Mouse (Mus musculus) heart, postnatal 14 days (tissue): ENCODE measurements at regions not wholly inside any gene's neighbourhood (a gene's known extent, or its start where the extent isn't known, plus 50 kb on each side); places are given as distances from the start of the nearest gene placed in this dataset.

ENCODE experiments used
- DNase-seq, 2 experiments: peaks; one replicate each; pipeline ENCODE4 v3.0.0; 2021 to 2022
- intact Hi-C: fragments of 180-260 bp; cut with DNase I; formaldehyde crosslinking; loops from one replicate; pipeline ENCODE4 v1.15.1; 2025

DNA sequence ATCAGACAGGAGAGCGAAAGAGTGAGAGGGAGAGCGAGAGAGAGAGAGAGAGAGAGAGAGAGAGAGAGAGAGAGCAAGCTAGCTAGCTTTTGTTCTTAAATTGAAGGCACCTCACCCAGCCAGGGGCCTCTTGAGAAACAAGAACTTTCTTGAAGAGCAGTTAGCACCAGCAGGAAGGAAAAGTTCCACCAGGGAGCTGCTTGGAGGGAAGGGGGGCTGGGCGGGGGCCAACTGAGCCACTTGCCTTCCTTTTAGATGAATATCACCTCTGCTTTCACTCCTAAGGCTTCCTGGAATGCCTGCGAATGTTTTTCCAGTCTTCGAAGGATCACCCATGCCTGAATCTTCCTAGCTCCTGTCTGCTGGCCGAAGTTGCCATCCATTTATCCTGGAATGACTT, 118.0 kb upstream of the Tgfbr2 start:
- intact Hi-C loops: no loop called here
- DNase-seq: peak in 1 of 2 experiments; percentile 21

DNA sequence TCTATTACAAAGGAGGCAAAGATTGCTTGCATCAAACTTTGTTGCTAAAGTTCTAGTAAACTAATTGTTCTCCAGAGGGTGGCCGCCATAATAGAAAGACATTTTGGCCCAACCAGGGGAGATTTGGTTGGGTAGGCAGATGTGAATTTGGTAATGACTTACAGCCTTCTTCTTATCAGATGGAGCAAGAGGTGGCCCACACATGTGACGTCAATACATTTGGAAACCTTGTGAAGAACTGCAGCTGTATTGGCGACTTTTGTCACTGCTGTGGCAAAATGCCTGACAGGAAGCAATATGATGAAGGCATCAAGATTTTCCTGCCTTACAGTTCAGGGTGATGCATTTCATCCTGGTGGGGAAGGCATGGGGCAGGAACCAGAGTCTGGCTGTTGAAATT, 116.5 kb upstream of the Tgfbr2 start:
- DNase-seq: no peak
- intact Hi-C loops: no loop called here

DNA sequence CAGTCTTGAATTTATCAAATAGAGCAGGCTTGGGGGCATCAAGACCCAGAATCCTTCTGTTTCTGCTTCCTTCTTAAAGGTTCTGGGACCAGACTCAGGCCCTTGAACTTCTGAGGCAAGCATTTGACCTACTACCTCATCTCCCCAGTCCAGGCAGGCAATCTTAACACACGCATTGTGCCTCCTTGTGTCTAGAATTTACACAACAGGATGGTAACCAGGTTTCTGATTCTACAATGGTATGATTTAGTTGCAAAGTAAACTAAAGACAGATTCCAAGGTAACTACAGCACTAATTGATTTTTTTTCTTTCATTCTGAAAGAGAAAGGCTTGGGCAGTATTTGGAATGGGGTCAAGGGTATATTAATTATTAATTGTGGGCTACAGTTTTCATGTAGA, 115.7 kb upstream of the Tgfbr2 start:
- intact Hi-C loops: no loop called here
- no peak for DNase-seq

GRCm38 (mm10) chr9:116285691-116286431, 110.7 kb upstream of the Tgfbr2 start:
- intact Hi-C loops: no loop called here
- no peak for DNase-seq

- intact Hi-C loops: no loop called here
- no peak for DNase-seq
Measured at GRCm38 (mm10) chr9:116283790-116284526, 108.8 kb upstream of the Tgfbr2 start.

- peak; percentile 58 to 71 for DNase-seq
Measured at GRCm38 (mm10) chr9:116281654-116282053, 106.5 kb upstream of the Tgfbr2 start.

DNA sequence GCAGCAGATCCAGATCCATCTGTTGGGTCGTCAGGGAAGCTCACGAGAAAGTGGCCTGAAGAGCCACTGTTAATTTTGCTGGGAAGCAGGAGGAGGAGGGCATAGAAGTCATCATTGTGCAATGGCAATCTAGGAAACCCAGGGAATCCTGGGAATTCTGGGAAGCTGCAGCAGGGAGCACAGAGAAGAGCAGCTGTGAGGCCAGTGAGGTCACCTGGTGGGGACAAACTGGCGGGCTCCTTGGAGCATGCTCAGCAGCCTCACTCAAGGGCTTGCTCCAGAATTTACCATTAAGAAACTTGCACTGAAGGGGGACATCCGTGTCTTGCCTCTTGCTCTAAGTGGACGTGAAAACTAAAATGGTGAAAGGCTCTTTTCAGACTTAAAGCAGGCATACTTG, 105.0 kb upstream of the Tgfbr2 start:
- DNase-seq: no peak

More at GRCm38 (mm10) chr9:116281654-116282053, 106.5 kb upstream of the Tgfbr2 start:
- intact Hi-C loops: no loop called here

DNA sequence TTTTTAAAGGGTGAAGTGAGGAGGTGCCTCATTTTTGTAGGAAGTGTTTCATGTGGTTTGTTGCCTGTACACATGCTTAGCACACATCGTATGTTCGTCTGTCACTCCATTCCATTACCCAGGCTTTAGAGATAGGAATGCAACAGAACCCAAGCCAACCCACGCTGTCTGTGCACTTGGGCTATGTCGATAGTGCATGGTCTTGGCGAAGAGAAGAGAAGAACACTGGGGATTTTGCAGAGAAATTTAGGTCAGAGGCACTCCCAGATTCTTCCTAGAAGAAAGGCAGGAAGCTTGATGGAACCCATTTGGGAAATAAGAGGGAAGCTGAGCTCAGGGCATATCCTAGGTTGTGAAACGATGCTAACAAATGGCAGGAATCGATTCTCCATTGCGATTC, 103.7 kb upstream of the Tgfbr2 start:
- DNase-seq: no peak
- intact Hi-C loops: no loop called here

More for the DNA sequence above, 105.0 kb upstream of the Tgfbr2 start:
- intact Hi-C loops: no loop called here

GRCm38 (mm10) chr9:116277736-116278135, 102.6 kb upstream of the Tgfbr2 start:
- no peak for DNase-seq

GRCm38 (mm10) chr9:116276141-116276540, 101.0 kb upstream of the Tgfbr2 start:
- peak; percentile 17 to 36 for DNase-seq
- intact Hi-C loops: no loop called here

More at GRCm38 (mm10) chr9:116277736-116278135, 102.6 kb upstream of the Tgfbr2 start:
- intact Hi-C loops: no loop called here

GRCm38 (mm10) chr9:116272446-116272845, 97.3 kb upstream of the Tgfbr2 start:
- intact Hi-C loops: no loop called here
- DNase-seq: no peak

DNA sequence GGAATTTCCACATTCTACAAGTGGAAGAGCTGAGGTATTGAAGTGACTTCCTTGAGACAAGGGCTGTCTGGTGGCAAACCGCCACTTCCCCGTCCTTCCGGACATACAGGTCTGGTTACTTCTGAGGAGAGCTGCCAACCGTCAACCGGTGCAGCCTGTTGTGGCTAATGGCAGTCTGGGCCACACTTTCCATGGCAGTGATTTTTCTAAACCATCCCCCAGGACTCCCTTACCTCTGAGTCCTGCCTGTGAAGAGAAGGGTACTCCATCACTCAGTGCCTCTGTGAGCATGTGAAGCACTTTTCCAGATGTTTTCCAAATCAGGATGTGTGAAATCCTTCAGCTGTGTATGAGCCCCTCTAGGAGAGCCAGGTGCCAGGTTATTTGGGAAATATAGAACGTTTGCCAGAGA, 95.3 kb upstream of the Tgfbr2 start:
- intact Hi-C loops: no loop called here
- DNase-seq: no peak

GRCm38 (mm10) chr9:116267411-116267810, 92.3 kb upstream of the Tgfbr2 start:
- intact Hi-C loops: no loop called here
- no peak for DNase-seq

DNA sequence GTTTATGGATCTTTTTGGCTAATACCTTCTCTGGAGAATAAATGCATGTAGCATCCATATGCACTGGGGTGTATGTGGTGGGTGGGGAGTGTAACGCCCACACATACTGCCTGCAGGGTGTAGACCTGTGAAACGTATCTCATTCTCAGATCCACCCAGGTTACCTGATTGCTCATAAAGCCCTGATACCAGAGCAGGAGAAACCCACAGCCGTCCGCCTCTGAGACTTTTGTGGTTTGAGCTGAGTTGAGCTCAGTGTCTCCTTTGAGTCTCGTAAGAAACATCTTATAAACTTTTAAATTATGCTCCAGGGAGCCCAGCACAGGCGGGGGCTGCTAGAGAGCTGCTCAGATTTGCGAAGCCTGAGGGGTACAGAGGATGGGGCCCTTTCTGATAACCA, 88.7 kb upstream of the Tgfbr2 start:
- intact Hi-C loops: no loop called here
- no peak for DNase-seq

GRCm38 (mm10) chr9:116259569-116259968, 84.4 kb upstream of the Tgfbr2 start:
- intact Hi-C loops: no loop called here
- no peak for DNase-seq

DNA sequence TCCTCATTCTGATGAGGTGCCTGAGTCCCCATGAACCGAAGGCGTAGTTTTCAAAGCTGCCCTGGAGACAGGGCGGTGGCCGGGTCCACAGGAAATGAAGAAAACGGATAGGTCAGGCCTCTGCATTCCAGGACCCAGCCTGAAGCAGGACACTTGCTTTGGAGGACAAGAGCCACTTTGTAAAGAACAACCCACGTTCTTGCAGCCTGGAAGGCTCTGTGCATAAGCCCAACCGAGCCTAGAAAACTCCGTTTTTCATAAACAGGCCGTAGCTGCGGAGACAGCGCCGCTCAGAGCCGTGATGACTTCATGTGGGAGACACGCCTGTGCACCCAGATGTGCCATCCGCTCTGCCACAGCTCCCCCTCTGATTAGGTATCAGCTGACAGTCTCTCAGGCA, 78.4 kb upstream of the Tgfbr2 start:
- peak; percentile 30 to 46 for DNase-seq
- intact Hi-C loops: no loop called here

DNA sequence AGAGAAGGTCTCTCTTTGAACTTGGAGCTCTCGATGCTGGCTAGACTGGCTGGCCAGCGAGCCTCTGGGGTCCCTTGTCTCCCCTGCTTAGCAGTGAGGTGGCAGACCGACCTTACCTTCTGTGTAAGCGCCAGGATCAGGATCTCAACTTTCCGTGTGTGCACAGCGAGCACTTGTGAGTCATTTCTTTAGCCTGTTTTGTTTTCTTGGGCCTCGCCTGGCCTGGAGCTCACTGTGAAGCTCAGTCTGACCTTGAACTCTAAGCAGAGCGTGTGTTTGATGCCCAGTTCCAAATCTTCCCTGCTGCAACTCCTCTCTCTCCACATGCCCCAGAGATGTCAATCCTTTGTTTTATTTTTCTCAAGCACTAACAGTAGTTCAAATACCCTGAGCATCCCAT, 77.6 kb upstream of the Tgfbr2 start:
- no peak for DNase-seq
- intact Hi-C loops: no loop called here

DNA sequence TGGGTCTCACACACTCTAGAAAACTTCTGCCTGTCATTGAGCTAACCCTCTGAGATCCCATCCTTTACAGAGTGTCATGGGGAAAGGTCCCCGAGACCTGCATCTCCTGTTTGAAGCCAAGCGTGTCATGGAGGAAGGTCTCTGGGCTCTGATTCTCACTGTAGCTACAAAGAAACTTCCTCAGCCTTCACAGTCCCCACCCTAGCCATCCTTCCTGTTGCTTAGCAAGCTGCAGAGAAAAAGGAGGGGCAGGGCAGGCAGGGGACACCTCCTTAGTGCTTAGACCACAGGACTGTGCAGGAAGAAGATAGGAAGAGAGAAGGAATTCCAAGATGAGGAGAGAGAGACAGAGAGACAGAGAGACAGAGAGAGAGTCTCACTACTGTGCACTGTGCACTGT, 74.6 kb upstream of the Tgfbr2 start:
- intact Hi-C loops: no loop called here

DNA sequence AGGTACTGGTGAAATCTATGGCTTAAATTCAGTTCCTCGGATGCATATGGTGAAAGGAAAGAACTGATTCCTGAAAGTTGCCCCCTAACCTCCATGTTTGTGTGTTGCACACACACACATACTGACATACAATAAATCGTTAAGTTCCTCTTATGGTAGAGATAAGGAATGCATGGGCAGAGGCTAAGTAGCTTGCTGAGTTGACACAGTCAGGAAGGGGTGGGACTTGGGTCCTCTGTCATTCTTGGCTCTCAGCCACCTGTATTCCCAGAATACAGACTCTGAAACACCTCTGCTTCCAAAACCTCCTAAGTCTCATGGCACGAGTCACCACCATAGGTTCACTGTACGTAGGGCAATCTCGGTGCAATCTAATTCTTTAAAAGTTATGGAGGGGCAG, 70.0 kb upstream of the Tgfbr2 start:
- DNase-seq: no peak
- intact Hi-C loops: no loop called here

More for the DNA sequence above, 74.6 kb upstream of the Tgfbr2 start:
- DNase-seq: no peak

DNA sequence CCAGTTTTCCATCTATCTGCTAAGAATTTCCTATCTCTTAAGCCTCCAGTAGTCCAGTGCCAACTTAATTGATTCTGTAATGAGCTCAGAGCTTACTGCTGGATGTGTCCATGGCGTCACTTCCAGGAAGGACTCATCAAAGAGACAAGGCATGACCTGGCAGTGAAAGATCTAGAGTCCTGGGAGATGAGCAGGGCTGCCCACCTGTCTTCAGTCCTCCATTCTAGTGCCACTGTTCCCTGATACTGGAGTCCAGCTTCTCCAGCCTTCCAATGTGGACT, 69.4 kb upstream of the Tgfbr2 start:
- DNase-seq: no peak
- intact Hi-C loops: no loop called here

GRCm38 (mm10) chr9:116243775-116244618, 68.8 kb upstream of the Tgfbr2 start:
- no peak for DNase-seq
- intact Hi-C loops: no loop called here
